ENCODE assay signal across 15 mouse cellular contexts in genomic region chr12:111516826-111517225, GRCm38 (mm10). TPM values are rescaled to one million over a fixed set of nuclear protein-coding genes. Genes with fewer than 3 reads are reported as not detected.
DNase-seq lines count a peak whose midpoint lies in the region; ATAC-seq lines count a peak whose summit lies in the region.
"Had no signal": no experiment of that assay in that cellular context is flagged by ENCODE, and none has a peak within 500 bp of the region (broad histone marks: within the 10 kb centered on the region; RNA-seq: fewer than 3 reads in every experiment).

No protein-coding gene starts in this region.

- H3K4me3 ChIP-seq in liver, embryonic 11.5 days (ENCODE audit: low read depth, low read length): no peak overlapping the region
- no peak overlapping the region for H3K4me3 ChIP-seq in stomach, embryonic 15.5 days (replicated peaks)
- no peak overlapping the region for H3K4me3 ChIP-seq in kidney, embryonic 16.5 days (ENCODE audit: low read length)
- H3K4me3 ChIP-seq: midbrain, embryonic 15.5 days; neural tube, embryonic 15.5 days had no signal

- peaks cover 24% of the 10 kb centered on the region for H3K4me1 ChIP-seq in liver, embryonic 11.5 days (replicated peaks; ENCODE audit: control insufficient read depth, insufficient read depth, low read length)
- no peaks in the 10 kb centered on the region for H3K4me1 ChIP-seq in stomach, embryonic 15.5 days
- H3K4me1 ChIP-seq in kidney, embryonic 16.5 days (ENCODE audit: insufficient read depth, low read length): 0 out of 2 replicates have a peak, but pooled peaks cover 5% of the 10 kb centered on the region
- H3K4me1 ChIP-seq: midbrain, embryonic 15.5 days had no signal

- H3K9ac ChIP-seq in liver, embryonic 11.5 days (ENCODE audit: low read depth, low read length): no peak overlapping the region
- H3K9ac ChIP-seq in stomach, embryonic 15.5 days: no peak overlapping the region
- H3K9ac ChIP-seq in kidney, embryonic 16.5 days (replicated peaks; ENCODE audit: low read length): no peak overlapping the region
- H3K9ac ChIP-seq: midbrain, embryonic 15.5 days; neural tube, embryonic 15.5 days had no signal

- no peaks in the 10 kb centered on the region for H3K9me3 ChIP-seq in liver, embryonic 11.5 days (ENCODE audit: control insufficient read depth, low read length)
- no peaks in the 10 kb centered on the region for H3K9me3 ChIP-seq in stomach, embryonic 15.5 days
- H3K9me3 ChIP-seq in kidney, embryonic 16.5 days (ENCODE audit: low read length): peaks cover under 1% of the 10 kb centered on the region; the same call in 1 of the 2 replicates
- H3K9me3 ChIP-seq: midbrain, embryonic 15.5 days; neural tube, embryonic 15.5 days had no signal

- H3K4me2 ChIP-seq in liver, embryonic 11.5 days: no peak overlapping the region; the same call in 1 of the 2 replicates
- no peak overlapping the region for H3K4me2 ChIP-seq in stomach, embryonic 15.5 days
- H3K4me2 ChIP-seq in kidney, embryonic 16.5 days (replicated peaks; ENCODE audit: low read depth, low read length): no peak overlapping the region
- H3K4me2 ChIP-seq: midbrain, embryonic 15.5 days; neural tube, embryonic 15.5 days had no signal

- H3K27me3 ChIP-seq in liver, embryonic 11.5 days (replicated peaks; ENCODE audit: control insufficient read depth, insufficient read depth, low read length): no peaks in the 10 kb centered on the region
- H3K27me3 ChIP-seq in stomach, embryonic 15.5 days (replicated peaks): no peaks in the 10 kb centered on the region
- H3K27me3 ChIP-seq in kidney, embryonic 16.5 days (ENCODE audit: insufficient read depth, low read length): no peaks in the 10 kb centered on the region
- H3K27me3 ChIP-seq: midbrain, embryonic 15.5 days; neural tube, embryonic 15.5 days had no signal

- peak overlapping the region; percentile 85 for H3K27ac ChIP-seq in liver, embryonic 11.5 days (ENCODE audit: low read depth, low read length)
- H3K27ac ChIP-seq in stomach, embryonic 15.5 days: no peak overlapping the region
- H3K27ac ChIP-seq in kidney, embryonic 16.5 days (ENCODE audit: low read length): no peak overlapping the region
- H3K27ac ChIP-seq: midbrain, embryonic 15.5 days; neural tube, embryonic 15.5 days had no signal

- ATAC-seq in liver, embryonic 11.5 days (replicated peaks; ENCODE audit: low FRiP score): peak; percentile 66
- ATAC-seq in stomach, embryonic 15.5 days (ENCODE audit: insufficient read depth, low FRiP score, low read depth): peak; percentile 75; the same call in 1 of the 2 replicates
- no peak for ATAC-seq in kidney, embryonic 16.5 days (ENCODE audit: low FRiP score, low TSS enrichment)
- ATAC-seq: midbrain, embryonic 15.5 days had no signal

- H3K36me3 ChIP-seq in liver, embryonic 11.5 days (ENCODE audit: control insufficient read depth, insufficient read depth, low read length): no peaks in the 10 kb centered on the region
- no peaks in the 10 kb centered on the region for H3K36me3 ChIP-seq in stomach, embryonic 15.5 days
- no peaks in the 10 kb centered on the region for H3K36me3 ChIP-seq in kidney, embryonic 16.5 days (ENCODE audit: insufficient read depth, low read length)
- H3K36me3 ChIP-seq: midbrain, embryonic 15.5 days; neural tube, embryonic 15.5 days had no signal

- DNase-seq in right cerebral cortex, adult 18-20 months: peak; percentile 53
- DNase-seq in right cerebral cortex, postnatal 10 days (ENCODE audit: low spot score in 2 of 2): no peak
- peak; percentile 83 for DNase-seq in brain, adult 2 months (ENCODE audit: low read depth, low spot score)
- DNase-seq in liver, embryonic 11.5 days (ENCODE audit: low spot score): no peak
- no peak for DNase-seq in layer of hippocampus, postnatal 14 days (ENCODE audit: low spot score in 2 of 2)
- DNase-seq in cerebellum, postnatal 14 days: no peak
- DNase-seq: heart, adult 11 months; heart, postnatal 36 days; kidney, postnatal 10 days; lung, adult 2 months; right cerebral cortex, postnatal 4 days had no signal

- 68% methylated on average over 6 of the region's 6 CpGs for WGBS in liver, embryonic 11.5 days
- 84% methylated on average over 6 of the region's 6 CpGs for WGBS in stomach, embryonic 15.5 days
- WGBS in kidney, embryonic 16.5 days: 66% methylated on average over 6 of the region's 6 CpGs

RNA-seq across cellular contexts. Expression of gene Eif5, which starts 21.0 kb away (rescaled TPM):
- 623 and 628 TPM in 2 replicates for polyA plus RNA-seq in liver, embryonic 11.5 days (2014; fragmentation: Nextera tagmentation; extraction: Ambion mirVana)
- polyA plus RNA-seq in stomach, embryonic 15.5 days (2015; fragmentation: Nextera tagmentation; extraction: Ambion mirVana): 575 TPM in 2 replicates
- polyA plus RNA-seq in kidney, embryonic 16.5 days (2015; fragmentation: Nextera tagmentation; extraction: Ambion mirVana): 481 and 498 TPM in 2 replicates
- total RNA-seq in layer of hippocampus, postnatal 14 days (2021): 100 to 1,000 TPM; 218 to 276 TPM

RNA-seq across cellular contexts. Expression of gene Gm266, which starts 31.2 kb away (rescaled TPM):
- 4.9 and 5.6 TPM in 2 replicates for polyA plus RNA-seq in liver, embryonic 11.5 days (2014; fragmentation: Nextera tagmentation; extraction: Ambion mirVana)
- polyA plus RNA-seq in stomach, embryonic 15.5 days (2015; fragmentation: Nextera tagmentation; extraction: Ambion mirVana): 25.4 and 30.3 TPM in 2 replicates
- polyA plus RNA-seq in kidney, embryonic 16.5 days (2015; fragmentation: Nextera tagmentation; extraction: Ambion mirVana): 78.6 and 84.8 TPM in 2 replicates
- 1 to 10 TPM; 5.2 to 6.3 TPM for total RNA-seq in layer of hippocampus, postnatal 14 days (2021)

RNA-seq across cellular contexts. Expression of gene Mark3, which starts 57.5 kb away (rescaled TPM):
- 36.9 and 38.6 TPM in 2 replicates for polyA plus RNA-seq in liver, embryonic 11.5 days (2014; fragmentation: Nextera tagmentation; extraction: Ambion mirVana)
- polyA plus RNA-seq in stomach, embryonic 15.5 days (2015; fragmentation: Nextera tagmentation; extraction: Ambion mirVana): 33.9 and 34.9 TPM in 2 replicates
- 31.5 and 32.2 TPM in 2 replicates for polyA plus RNA-seq in kidney, embryonic 16.5 days (2015; fragmentation: Nextera tagmentation; extraction: Ambion mirVana)
- 100 to 1,000 TPM; 126 to 133 TPM for total RNA-seq in layer of hippocampus, postnatal 14 days (2021)

Comparison
In these comparisons a context has a peak if more than half of its experiments do, and no peak if none do; other contexts are left out.
1. DNase-seq: peak in right cerebral cortex, adult 18-20 months (single experiment) and brain, adult 2 months (single experiment); none in right cerebral cortex, postnatal 10 days (0 of 2), liver, embryonic 11.5 days (single experiment), layer of hippocampus, postnatal 14 days (0 of 2) and cerebellum, postnatal 14 days (0 of 2).